Mouse (Mus musculus): ENCODE results near the gene Ptms. TPM values are rescaled to one million over a fixed set of nuclear protein-coding genes. Genes with fewer than 3 reads are reported as not detected.
"Not testable (repeated sequence)": the region's sequence is repeated elsewhere in the genome, so short reads cannot be mapped to it uniquely, and the experiment has no call there.

Gene Ptms
- polyA plus RNA-seq, 1 experiment, result 1,462 TPM

DNA sequence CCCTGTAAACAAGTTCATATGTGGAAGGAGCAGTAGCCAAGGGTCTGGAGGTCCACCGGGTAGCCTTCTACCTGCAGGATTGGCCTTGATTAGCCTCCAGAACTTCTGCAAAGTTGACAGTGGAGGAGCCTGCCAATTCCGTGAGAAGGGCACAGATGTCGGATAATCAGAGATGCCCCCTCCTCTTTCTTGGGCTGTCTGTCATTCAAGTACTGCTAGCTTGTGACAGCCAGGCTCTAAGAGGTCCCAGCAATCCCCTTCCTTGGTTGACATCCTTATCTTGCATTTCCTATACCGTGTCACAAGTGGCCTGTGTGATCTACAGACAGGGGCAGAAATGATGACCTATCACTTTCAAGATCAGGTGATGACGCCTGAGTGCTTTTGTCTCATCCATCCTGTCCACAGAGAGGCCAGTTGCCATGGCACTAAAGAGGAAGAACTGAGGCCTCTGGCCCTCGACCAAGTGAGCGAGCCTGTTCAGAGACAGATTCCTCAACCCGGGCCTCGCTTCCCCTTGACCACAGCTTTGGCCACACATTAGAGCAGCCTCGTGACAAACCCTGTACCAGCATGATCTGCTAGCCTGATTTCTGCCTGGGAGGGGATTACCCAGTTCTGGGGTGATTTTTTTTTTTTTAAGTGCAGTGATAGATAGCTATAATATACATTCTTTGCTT, 19.0 kb downstream of the Ptms start:
- TF ChIP-seq POLR2A (IDR thresholded peaks at IDR 0.05; ENCODE audit: insufficient read length, low read depth) (no peak), TCF3 (IDR thresholded peaks at IDR 0.05; ENCODE audit: insufficient read length, low read depth) (no peak), REST (IDR thresholded peaks at IDR 0.05; ENCODE audit: insufficient read depth, insufficient read length) (no peak), MAX (IDR thresholded peaks at IDR 0.05; ENCODE audit: low read depth) (no peak), MYOD1 (IDR thresholded peaks at IDR 0.05; ENCODE audit: control insufficient read depth in 1 of 3, insufficient read length in 2 of 3, low read depth in 2 of 3) (no peak), POLR2AphosphoS2 (IDR thresholded peaks at IDR 0.05; ENCODE audit: insufficient read length, low read depth) (no peak), MYOG (IDR thresholded peaks at IDR 0.05; ENCODE audit: control insufficient read depth in 1 of 3, insufficient read depth in 1 of 3, insufficient read length in 2 of 3, low read depth in 2 of 3) (no peak), TCF12 (IDR thresholded peaks at IDR 0.05; ENCODE audit: insufficient read depth, poor library complexity, severe bottlenecking) (no peak), SRF (IDR thresholded peaks at IDR 0.05; ENCODE audit: control insufficient read depth, insufficient read length, low read depth) (no peak), USF1 (IDR thresholded peaks at IDR 0.05; ENCODE audit: low read depth) (no peak), CEBPB (IDR thresholded peaks at IDR 0.05; ENCODE audit: insufficient read depth, poor library complexity, severe bottlenecking) (no peak), E2F4 (IDR thresholded peaks at IDR 0.05; ENCODE audit: insufficient read depth) (no peak)
- H3K4me2 ChIP-seq (ENCODE audit: low read depth), result no peak overlapping the region
- H3K4me3 ChIP-seq, result no peak overlapping the region
- H3K36me3 ChIP-seq (ENCODE audit: control insufficient read depth, insufficient read depth), result no peaks in the 10 kb centered on the region
- no peak overlapping the region for H3ac ChIP-seq (ENCODE audit: control insufficient read depth, insufficient read length)
- H3K27me3 ChIP-seq (ENCODE audit: control insufficient read depth, insufficient read depth, insufficient read length), result no peaks in the 10 kb centered on the region
- no peaks in the 10 kb centered on the region for H3K79me2 ChIP-seq (ENCODE audit: control insufficient read depth, insufficient read depth)

GRCm38 (mm10) chr6:124900056-124900800, 19.7 kb downstream of the Ptms start:
- Histone ChIP-seq H3K27me3 (ENCODE audit: control insufficient read depth, insufficient read depth, insufficient read length) (no peaks in the 10 kb centered on the region), H3K4me2 (ENCODE audit: low read depth) (no peak overlapping the region)

DNA sequence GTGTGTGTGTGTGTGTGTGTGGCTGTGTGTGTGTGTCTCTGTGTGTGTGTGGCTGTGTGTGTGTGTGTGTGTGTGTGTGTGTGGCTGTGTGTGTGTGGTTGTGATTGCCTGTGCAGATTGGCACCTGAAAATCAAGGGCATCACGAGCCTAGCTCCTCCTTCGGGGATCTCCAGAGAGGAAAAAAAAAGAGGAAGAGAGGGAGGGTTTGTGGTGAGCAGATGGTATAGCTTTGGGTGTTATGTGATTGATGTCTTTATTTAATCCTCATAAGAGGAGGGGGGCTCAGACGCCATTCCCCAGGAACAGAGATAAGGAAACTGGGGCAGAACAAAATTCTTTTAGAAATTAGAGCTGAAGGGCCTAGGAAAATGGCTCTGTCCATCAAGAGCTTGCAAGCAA, 21.5 kb downstream of the Ptms start:
- Histone ChIP-seq H3K4me2 (ENCODE audit: low read depth) (no peak overlapping the region), H3K36me3 (ENCODE audit: control insufficient read depth, insufficient read depth) (no peaks in the 10 kb centered on the region)

More at GRCm38 (mm10) chr6:124900056-124900800, 19.7 kb downstream of the Ptms start:
- Histone ChIP-seq H3ac (ENCODE audit: control insufficient read depth, insufficient read length) (no peak overlapping the region), H3K4me3 (no peak overlapping the region), H3K79me2 (ENCODE audit: control insufficient read depth, insufficient read depth) (no peaks in the 10 kb centered on the region), H3K36me3 (ENCODE audit: control insufficient read depth, insufficient read depth) (no peaks in the 10 kb centered on the region)
- TF ChIP-seq MYOD1 (IDR thresholded peaks at IDR 0.05; ENCODE audit: control insufficient read depth in 1 of 3, insufficient read length in 2 of 3, low read depth in 2 of 3), result peak in 2 of 3 experiments; percentile 32 to 70
- TF ChIP-seq TCF3 (IDR thresholded peaks at IDR 0.05; ENCODE audit: insufficient read length, low read depth), result no peak
- peak in 1 of 3 experiments; percentile 22 for TF ChIP-seq MYOG (IDR thresholded peaks at IDR 0.05; ENCODE audit: control insufficient read depth in 1 of 3, insufficient read depth in 1 of 3, insufficient read length in 2 of 3, low read depth in 2 of 3)
- TF ChIP-seq TCF12 (IDR thresholded peaks at IDR 0.05; ENCODE audit: insufficient read depth, poor library complexity, severe bottlenecking), result no peak

DNA sequence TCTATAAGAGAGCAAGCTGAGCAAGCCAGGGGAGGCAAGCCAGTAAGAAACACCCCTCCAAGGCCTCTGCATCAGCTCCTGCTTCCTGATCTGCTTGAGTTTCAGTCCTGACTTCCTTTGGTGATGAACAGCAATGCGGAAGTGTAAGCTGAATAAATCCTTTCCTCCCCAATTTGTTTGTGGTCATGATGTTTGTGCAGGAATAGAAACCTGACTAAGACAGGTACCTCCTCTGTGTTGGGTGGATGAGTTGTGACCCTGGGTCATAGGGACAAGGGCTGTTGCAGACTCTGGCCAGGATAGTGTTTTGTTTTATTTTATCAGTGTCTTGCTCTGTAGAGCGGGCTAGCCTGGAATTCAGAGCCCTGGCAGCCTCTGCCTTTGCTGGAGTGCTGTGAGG, 25.8 kb downstream of the Ptms start:
- peaks cover 18% of the 10 kb centered on the region for H3K27me3 ChIP-seq (ENCODE audit: control insufficient read depth, insufficient read depth, insufficient read length)
- H3K4me2 ChIP-seq (ENCODE audit: low read depth); H3ac ChIP-seq (ENCODE audit: control insufficient read depth, insufficient read length); H3K36me3 ChIP-seq (ENCODE audit: control insufficient read depth, insufficient read depth); H3K4me3 ChIP-seq; H3K79me2 ChIP-seq (ENCODE audit: control insufficient read depth, insufficient read depth): not testable (repeated sequence)

More for the DNA sequence above, 21.5 kb downstream of the Ptms start:
- Histone ChIP-seq H3K27me3 (ENCODE audit: control insufficient read depth, insufficient read depth, insufficient read length) (no peaks in the 10 kb centered on the region), H3ac (ENCODE audit: control insufficient read depth, insufficient read length) (no peak overlapping the region), H3K79me2 (ENCODE audit: control insufficient read depth, insufficient read depth) (no peaks in the 10 kb centered on the region), H3K4me3 (no peak overlapping the region)
- no peak for TF ChIP-seq SRF (IDR thresholded peaks at IDR 0.05; ENCODE audit: control insufficient read depth, insufficient read length, low read depth)
- no peak for TF ChIP-seq TCF3 (IDR thresholded peaks at IDR 0.05; ENCODE audit: insufficient read length, low read depth)
- TF ChIP-seq USF1 (IDR thresholded peaks at IDR 0.05; ENCODE audit: low read depth), result no peak
- no peak for TF ChIP-seq REST (IDR thresholded peaks at IDR 0.05; ENCODE audit: insufficient read depth, insufficient read length)
- TF ChIP-seq MYOD1 (IDR thresholded peaks at IDR 0.05; ENCODE audit: control insufficient read depth in 1 of 3, insufficient read length in 2 of 3, low read depth in 2 of 3), result no peak
- TF ChIP-seq E2F4 (IDR thresholded peaks at IDR 0.05; ENCODE audit: insufficient read depth), result no peak
- TF ChIP-seq POLR2AphosphoS2 (IDR thresholded peaks at IDR 0.05; ENCODE audit: insufficient read length, low read depth), result no peak
- no peak for TF ChIP-seq MYOG (IDR thresholded peaks at IDR 0.05; ENCODE audit: control insufficient read depth in 1 of 3, insufficient read depth in 1 of 3, insufficient read length in 2 of 3, low read depth in 2 of 3)
- TF ChIP-seq MAX (IDR thresholded peaks at IDR 0.05; ENCODE audit: low read depth), result no peak
- no peak for TF ChIP-seq CEBPB (IDR thresholded peaks at IDR 0.05; ENCODE audit: insufficient read depth, poor library complexity, severe bottlenecking)
- no peak for TF ChIP-seq POLR2A (IDR thresholded peaks at IDR 0.05; ENCODE audit: insufficient read length, low read depth)
- TF ChIP-seq TCF12 (IDR thresholded peaks at IDR 0.05; ENCODE audit: insufficient read depth, poor library complexity, severe bottlenecking), result no peak

- H3K79me2 ChIP-seq (ENCODE audit: control insufficient read depth, insufficient read depth), result no peaks in the 10 kb centered on the region
- H3K4me2 ChIP-seq (ENCODE audit: low read depth), result no peak overlapping the region
- no peaks in the 10 kb centered on the region for H3K36me3 ChIP-seq (ENCODE audit: control insufficient read depth, insufficient read depth)
- H3K4me3 ChIP-seq, result no peak overlapping the region
- H3ac ChIP-seq (ENCODE audit: control insufficient read depth, insufficient read length), result no peak overlapping the region
- H3K27me3 ChIP-seq (ENCODE audit: control insufficient read depth, insufficient read depth, insufficient read length), result peaks cover 25% of the 10 kb centered on the region
- no peak for TF ChIP-seq CEBPB (IDR thresholded peaks at IDR 0.05; ENCODE audit: insufficient read depth, poor library complexity, severe bottlenecking)
These were observed 28.9 kb downstream of the Ptms start for GRCm38 (mm10) chr6:124890997-124891396.
